Mouse (Mus musculus) limb, embryonic 12.5 days (tissue): Measurements from ENCODE around the gene Nceh1. TPM values are rescaled to one million over a fixed set of nuclear protein-coding genes. Genes with fewer than 3 reads are reported as not detected.
"Not testable (repeated sequence)": the region's sequence is repeated elsewhere in the genome, so short reads cannot be mapped to it uniquely, and the experiment has no call there.

ENCODE experiments used
- ATAC-seq: fragments of 200-750 bp; cut with Nextera tagmentation; 2 replicates; pipeline ENCODE4 v1.8.0; 2017; ENCODE audit warnings: low read depth, moderate TSS enrichment; ENCODE audit not compliant: insufficient number of reproducible peaks, insufficient read depth, low FRiP score, low TSS enrichment
- H3K27ac ChIP-seq: fragments of 300-500 bp; sonication (generic); 2 replicates; pipeline ENCODE4 v1.5.1; 2016; ENCODE audit warnings: mild to moderate bottlenecking, moderate library complexity
- H3K27me3 ChIP-seq: fragments of 300-500 bp; sonication (generic); 2 replicates; pipeline ENCODE4 v1.6.1; 2016; ENCODE audit warnings: mild to moderate bottlenecking, moderate library complexity
- H3K36me3 ChIP-seq: fragments of 300-500 bp; sonication (generic); 2 replicates; pipeline ENCODE4 v1.6.1; 2016; ENCODE audit warnings: mild to moderate bottlenecking, moderate library complexity
- H3K4me1 ChIP-seq: fragments of 300-500 bp; sonication (generic); replicated peaks from 2 replicates; pipeline ENCODE4 v1.6.1; 2016
- H3K4me2 ChIP-seq: fragments of 300-500 bp; sonication (generic); 2 replicates; pipeline ENCODE4 v1.6.1; 2016; ENCODE audit warnings: mild to moderate bottlenecking, moderate library complexity
- H3K4me3 ChIP-seq: fragments of 300-500 bp; sonication (generic); replicated peaks from 2 replicates; pipeline ENCODE4 v1.5.1; 2016; ENCODE audit warnings: mild to moderate bottlenecking
- H3K9ac ChIP-seq: fragments of 300-500 bp; sonication (generic); replicated peaks from 2 replicates; pipeline ENCODE4 v1.6.1; 2016; ENCODE audit warnings: mild to moderate bottlenecking, moderate library complexity
- H3K9me3 ChIP-seq: fragments of 300-500 bp; sonication (generic); 2 replicates; pipeline ENCODE4 v1.6.1; 2016; ENCODE audit warnings: mild to moderate bottlenecking, moderate library complexity
- WGBS: fragments of 180-500 bp; shearing (Covaris S2); methylation state at CpG from one replicate; pipeline ENCODE4 v1.1.7; 2016; 5-methylcytosine and 5-hydroxymethylcytosine counted together
- polyA plus RNA-seq: library from polyadenylated mRNA; unstranded; fragments of >200 nt; fragmentation: Nextera tagmentation; extraction: Ambion mirVana; gene quantifications from 2 replicates; pipeline ENCODE4 v1.2.1, GENCODE M21; 2016

Nceh1 gene
- polyA plus RNA-seq, 1 experiment from 2014 or later: 3.0 TPM

DNA sequence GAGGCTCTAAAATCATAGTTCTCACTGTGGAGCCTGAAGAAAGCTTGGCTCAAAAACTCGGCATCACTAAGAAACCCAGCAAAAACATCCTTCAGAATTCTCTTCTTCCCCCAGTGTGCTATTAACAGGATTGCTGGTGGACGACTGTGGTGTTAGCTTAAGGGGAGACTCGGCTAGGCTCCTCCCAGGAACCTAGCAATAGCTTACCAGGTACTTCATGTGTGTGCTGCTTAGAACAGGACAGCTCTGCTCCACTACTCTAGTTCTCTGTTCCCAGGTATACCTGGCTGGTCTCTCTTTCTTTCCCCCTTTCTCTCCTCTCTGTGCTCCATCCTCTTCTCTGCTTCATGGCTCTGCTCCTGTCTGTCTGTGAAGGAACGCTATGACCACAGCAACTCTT, 85.1 kb downstream of the Nceh1 start:
- WGBS: 69% methylated on average over 4 of the region's 4 CpGs

GRCm38 (mm10) chr3:27269151-27269550, 86.4 kb downstream of the Nceh1 start:
- Histone ChIP-seq H3K4me1 (peaks cover 10% of the 10 kb centered on the region; the same call in 1 of the 2 replicates), H3K4me3 (no peak overlapping the region), H3K9ac (no peak overlapping the region), H3K4me2 (no peak overlapping the region), H3K9me3 (no peaks in the 10 kb centered on the region), H3K27me3 (no peaks in the 10 kb centered on the region), H3K27ac (no peak overlapping the region), H3K36me3 (no peaks in the 10 kb centered on the region)
- ATAC-seq: no peak
- 90% methylated on average over 4 of the region's 4 CpGs for WGBS

More for the DNA sequence above, 85.1 kb downstream of the Nceh1 start:
- Histone ChIP-seq H3K36me3 (no peaks in the 10 kb centered on the region), H3K27ac (no peak overlapping the region), H3K4me2 (no peak overlapping the region), H3K4me3 (no peak overlapping the region), H3K9ac (no peak overlapping the region), H3K27me3 (no peaks in the 10 kb centered on the region), H3K4me1 (peaks cover 10% of the 10 kb centered on the region; the same call in 1 of the 2 replicates), H3K9me3 (no peaks in the 10 kb centered on the region)
- no peak for ATAC-seq

DNA sequence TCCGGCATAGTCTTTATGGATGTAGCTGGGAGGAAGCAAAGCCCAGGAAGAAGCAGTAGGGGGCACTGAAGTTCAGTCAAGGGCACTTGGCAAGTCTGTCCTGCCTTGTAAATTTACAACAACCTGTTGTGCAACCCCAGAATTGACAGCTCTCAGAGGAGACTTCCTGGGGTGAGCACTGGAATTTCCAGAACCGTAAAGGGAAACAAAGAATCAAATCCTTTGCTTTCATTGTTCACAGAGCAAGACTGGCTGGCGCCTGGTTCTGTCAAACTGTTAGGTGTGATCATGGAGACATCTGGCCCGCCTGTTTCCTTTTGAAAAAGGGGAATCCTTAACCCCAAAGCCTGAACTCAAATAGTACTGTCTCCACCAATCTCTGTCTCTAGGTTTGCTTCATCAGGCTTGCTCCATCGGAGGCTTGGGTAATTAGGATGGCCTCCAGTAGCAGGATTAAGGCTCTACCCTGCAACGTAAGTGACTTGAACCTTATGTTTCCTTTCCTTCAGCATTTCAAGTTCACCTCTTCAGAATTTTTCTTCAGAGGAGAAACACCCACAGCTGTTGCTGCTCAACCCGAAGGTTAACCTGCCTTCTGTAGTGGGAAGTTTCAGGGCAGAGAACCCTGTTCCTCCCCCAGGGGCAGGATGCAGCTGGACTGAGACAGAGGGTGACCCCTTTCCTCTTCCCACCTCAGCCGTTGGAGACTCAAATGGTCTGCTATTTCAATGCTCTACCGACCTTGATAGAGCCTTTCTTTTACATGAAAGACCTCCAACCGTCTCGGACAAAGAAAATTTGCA, 87.6 kb downstream of the Nceh1 start:
- peak; percentile 37; the same call in 1 of the 2 replicates for ATAC-seq
- H3K27ac ChIP-seq: peak overlapping the region; percentile 23; the same call in 1 of the 2 replicates
- WGBS: 37% methylated on average over 11 of the region's 11 CpGs

GRCm38 (mm10) chr3:27272926-27273745, 90.4 kb downstream of the Nceh1 start:
- no peaks in the 10 kb centered on the region for H3K9me3 ChIP-seq
- no peak for ATAC-seq
- peaks cover 10% of the 10 kb centered on the region; the same call in 1 of the 2 replicates for H3K4me1 ChIP-seq
- 40% methylated on average over 7 of the region's 7 CpGs for WGBS
- peak overlapping the region; percentile 31; the same call in 1 of the 2 replicates for H3K27ac ChIP-seq
- H3K4me3 ChIP-seq: no peak overlapping the region
- no peak overlapping the region for H3K4me2 ChIP-seq
- H3K9ac ChIP-seq: no peak overlapping the region
- H3K36me3 ChIP-seq: no peaks in the 10 kb centered on the region
- no peaks in the 10 kb centered on the region for H3K27me3 ChIP-seq

More for the DNA sequence above, 87.6 kb downstream of the Nceh1 start:
- Histone ChIP-seq H3K27me3 (no peaks in the 10 kb centered on the region), H3K36me3 (no peaks in the 10 kb centered on the region), H3K4me1 (peaks cover 10% of the 10 kb centered on the region; the same call in 1 of the 2 replicates), H3K4me2 (no peak overlapping the region), H3K4me3 (no peak overlapping the region), H3K9me3 (no peaks in the 10 kb centered on the region), H3K9ac (no peak overlapping the region)

DNA sequence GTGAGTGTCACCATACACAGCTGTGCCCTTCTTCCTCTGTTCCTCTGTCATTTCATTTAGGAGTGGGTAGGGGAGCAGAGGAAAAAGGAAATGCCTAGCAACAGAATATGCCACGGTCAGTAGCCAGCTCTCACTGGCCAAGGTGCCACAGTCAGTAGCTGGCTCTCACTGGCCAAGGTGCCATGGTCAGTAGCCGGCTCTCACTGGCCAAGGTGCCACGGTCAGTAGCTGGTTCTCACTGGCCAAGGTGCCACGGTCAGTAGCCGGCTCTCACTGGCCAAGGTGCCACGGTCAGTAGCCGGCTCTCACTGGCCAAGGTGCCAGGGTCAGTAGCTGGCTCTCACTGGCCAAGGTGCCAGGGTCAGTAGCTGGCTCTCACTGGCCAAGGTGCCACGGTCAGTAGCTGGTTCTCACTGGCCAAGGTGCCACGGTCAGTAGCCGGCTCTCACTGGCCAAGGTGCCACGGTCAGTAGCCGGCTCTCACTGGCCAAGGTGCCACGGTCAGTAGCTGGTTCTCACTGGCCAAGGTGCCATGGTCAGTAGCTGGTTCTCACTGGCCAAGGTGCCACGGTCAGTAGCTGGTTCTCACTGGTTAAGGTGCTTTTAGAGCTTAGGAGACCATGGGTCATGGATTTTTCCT, 96.6 kb downstream of the Nceh1 start:
- not testable (repeated sequence) for H3K4me1 ChIP-seq, H3K36me3 ChIP-seq, H3K4me2 ChIP-seq, H3K9ac ChIP-seq, H3K9me3 ChIP-seq, H3K4me3 ChIP-seq, ATAC-seq, H3K27ac ChIP-seq
- peaks cover 24% of the 10 kb centered on the region; the same call in 1 of the 2 replicates for H3K27me3 ChIP-seq
- WGBS: 96% methylated on average over 14 of the region's 14 CpGs

- peaks cover 24% of the 10 kb centered on the region; the same call in 1 of the 2 replicates for H3K27me3 ChIP-seq
- no peak overlapping the region for H3K27ac ChIP-seq
- whole genome bisulfite sequencing: 67% methylated on average over 11 of the region's 11 CpGs
- H3K9ac ChIP-seq: no peak overlapping the region
- no peak overlapping the region for H3K4me3 ChIP-seq
- ATAC-seq: no peak
- H3K4me1 ChIP-seq: peaks cover 8% of the 10 kb centered on the region
- H3K9me3 ChIP-seq: no peaks in the 10 kb centered on the region
- H3K36me3 ChIP-seq: no peaks in the 10 kb centered on the region
- no peak overlapping the region for H3K4me2 ChIP-seq
Observed at GRCm38 (mm10) chr3:27280280-27280749, 97.5 kb downstream of the Nceh1 start.

- Histone ChIP-seq H3K27me3 (peaks cover 24% of the 10 kb centered on the region; the same call in 1 of the 2 replicates), H3K9ac (peak overlapping the region; percentile 18; the same call in 1 of the 2 replicates), H3K4me2 (peak overlapping the region; percentile 59), H3K4me1 (peaks cover 8% of the 10 kb centered on the region), H3K4me3 (peak overlapping the region; percentile 36), H3K36me3 (no peaks in the 10 kb centered on the region), H3K9me3 (no peaks in the 10 kb centered on the region), H3K27ac (no peak overlapping the region)
- ATAC-seq: no peak
- WGBS: 6% methylated on average over 27 of the region's 27 CpGs
Observed at GRCm38 (mm10) chr3:27283071-27283713, 100.4 kb downstream of the Nceh1 start.

DNA sequence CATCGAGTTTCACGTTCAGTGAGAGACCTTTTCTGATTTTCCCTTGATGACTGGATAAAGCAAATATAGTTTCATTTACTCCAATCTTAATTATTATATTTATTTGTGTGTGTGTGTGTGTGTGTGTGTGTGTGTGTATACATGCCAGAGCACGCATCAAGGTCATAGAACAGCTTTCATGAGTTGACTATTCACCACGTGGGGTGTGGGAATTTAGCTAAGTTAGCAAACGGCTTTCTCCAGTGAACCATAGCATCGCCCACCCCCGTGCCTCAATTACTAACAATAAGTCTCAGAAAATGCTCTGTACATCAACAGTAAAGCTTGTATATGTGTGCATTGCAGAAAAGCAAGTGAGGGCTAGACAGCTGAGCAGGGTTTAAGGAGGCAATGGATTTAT, 101.0 kb downstream of the Nceh1 start:
- Histone ChIP-seq H3K27me3 (peaks cover 24% of the 10 kb centered on the region; the same call in 1 of the 2 replicates), H3K36me3 (no peaks in the 10 kb centered on the region), H3K4me2 (peak overlapping the region; percentile 59; the same call in 1 of the 2 replicates), H3K9me3 (no peaks in the 10 kb centered on the region), H3K27ac (no peak overlapping the region), H3K4me1 (peaks cover 8% of the 10 kb centered on the region), H3K4me3 (no peak overlapping the region), H3K9ac (no peak overlapping the region)
- no peak for ATAC-seq
- 64% methylated on average over 7 of the region's 7 CpGs for WGBS

DNA sequence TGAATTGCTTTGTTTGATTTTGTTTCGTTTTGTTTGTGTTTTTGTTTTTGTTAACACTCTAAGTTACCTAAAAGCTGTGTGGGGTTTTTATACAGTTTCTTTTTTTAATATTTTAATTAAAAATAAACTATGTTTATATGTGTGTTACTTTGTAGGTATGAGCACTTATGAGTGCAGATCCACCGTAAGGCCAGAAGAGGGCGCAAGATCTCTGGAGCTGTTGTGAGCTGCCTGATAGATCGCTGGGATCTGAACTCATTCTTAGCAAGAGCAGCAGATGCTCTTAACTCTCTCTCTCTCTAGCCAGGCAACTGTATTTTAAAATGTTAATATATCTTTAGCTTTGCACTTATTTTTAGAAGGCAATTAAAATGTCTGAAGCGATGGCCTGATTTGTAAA, 101.5 kb downstream of the Nceh1 start:
- Histone ChIP-seq H3K9ac (no peak overlapping the region), H3K4me3 (no peak overlapping the region), H3K27ac (no peak overlapping the region), H3K4me1 (peaks cover 8% of the 10 kb centered on the region), H3K27me3 (peaks cover 24% of the 10 kb centered on the region; the same call in 1 of the 2 replicates), H3K36me3 (no peaks in the 10 kb centered on the region), H3K4me2 (no peak overlapping the region), H3K9me3 (no peaks in the 10 kb centered on the region)
- 91% methylated on average over 5 of the region's 5 CpGs for WGBS
- no peak for ATAC-seq

- no peak for ATAC-seq
Observed at GRCm38 (mm10) chr3:27285072-27285471, 102.3 kb downstream of the Nceh1 start.

More at GRCm38 (mm10) chr3:27285072-27285471, 102.3 kb downstream of the Nceh1 start:
- peaks cover 8% of the 10 kb centered on the region for H3K4me1 ChIP-seq
- H3K4me2 ChIP-seq: no peak overlapping the region
- no peaks in the 10 kb centered on the region for H3K9me3 ChIP-seq
- no peak overlapping the region for H3K4me3 ChIP-seq
- H3K9ac ChIP-seq: no peak overlapping the region
- WGBS: 82% methylated on average over 9 of the region's 9 CpGs
- H3K27me3 ChIP-seq: peaks cover 24% of the 10 kb centered on the region; the same call in 1 of the 2 replicates
- no peaks in the 10 kb centered on the region for H3K36me3 ChIP-seq
- H3K27ac ChIP-seq: no peak overlapping the region
